Comparison of ENCODE assay signal across 8 mouse cellular contexts in the genomic region with DNA sequence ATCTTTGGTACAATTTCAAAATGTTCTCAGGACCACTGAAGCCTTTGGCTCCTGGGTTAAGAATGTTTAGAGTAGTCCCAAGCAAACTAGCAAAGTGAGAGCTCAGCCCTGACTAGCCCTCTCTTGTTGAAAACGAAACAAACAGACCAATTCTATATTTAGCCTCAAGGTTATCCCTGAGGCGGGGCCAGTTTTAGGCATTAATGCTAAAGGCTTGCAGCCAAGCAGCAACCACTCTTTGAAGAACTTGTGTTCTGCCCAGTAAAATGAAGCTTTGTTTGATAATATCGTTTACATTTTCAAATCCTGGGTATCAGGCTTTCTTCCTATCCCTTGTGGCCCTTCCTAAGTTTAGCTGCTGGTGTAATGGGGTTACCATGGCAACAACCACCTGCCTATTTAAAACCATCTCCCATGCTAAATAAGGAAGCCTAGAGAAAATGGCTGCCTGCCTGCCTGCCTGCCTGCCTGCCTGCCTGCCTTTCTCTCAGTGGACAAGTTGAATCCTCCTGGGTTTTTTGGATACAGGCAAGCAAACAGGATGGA.
A peak's percentile ranks its signal among the peaks of the same experiment; 100 is the strongest.
DNase-seq lines count a peak whose midpoint lies in the region; ATAC-seq lines count a peak whose summit lies in the region.

No protein-coding gene starts in this region.

- peak; percentile 75 for ATAC-seq in forebrain, embryonic 16.5 days
- ATAC-seq in hindbrain, embryonic 16.5 days, result peak; percentile 72
- peak; percentile 65 for ATAC-seq in midbrain, embryonic 13.5 days

- DNase-seq in kidney, postnatal 10 days, result peak; percentile 12
- DNase-seq in kidney, postnatal 25 days, result no peak
- peak; percentile 94 for DNase-seq in R1 (ENCODE audit: low read depth, low spot score)
- DNase-seq in testis, postnatal 10 days (ENCODE audit: low spot score), result peak; percentile 49
- DNase-seq in gastrocnemius, postnatal 36 days, result no peak

- no peaks in the 10 kb centered on the region for H3K9me3 ChIP-seq in forebrain, embryonic 16.5 days (ENCODE audit: control insufficient read depth, low read length)
- H3K9me3 ChIP-seq in hindbrain, embryonic 16.5 days (ENCODE audit: control insufficient read depth, low read length), result no peaks in the 10 kb centered on the region
- no peaks in the 10 kb centered on the region for H3K9me3 ChIP-seq in midbrain, embryonic 13.5 days

- H3K27ac ChIP-seq in forebrain, embryonic 16.5 days (ENCODE audit: low read length), result peak overlapping the region; percentile 34
- H3K27ac ChIP-seq in hindbrain, embryonic 16.5 days (ENCODE audit: low read depth, low read length), result peak overlapping the region; percentile 61; the same call in 1 of the 2 replicates
- peak overlapping the region; percentile 22; the same call in 1 of the 2 replicates for H3K27ac ChIP-seq in midbrain, embryonic 13.5 days

- intact Hi-C loops in gastrocnemius, postnatal 36 days (cut with DNase I), result loop anchor here (5.0 kb wide), 1 partner anchor 103 kb away; no protein-coding TSS in a partner anchor

- peaks cover 22% of the 10 kb centered on the region for H3K4me1 ChIP-seq in forebrain, embryonic 16.5 days (replicated peaks; ENCODE audit: control insufficient read depth, insufficient read depth, low read length)
- peaks cover 16% of the 10 kb centered on the region for H3K4me1 ChIP-seq in hindbrain, embryonic 16.5 days (ENCODE audit: control insufficient read depth, insufficient read depth, low read depth, low read length)
- H3K4me1 ChIP-seq in midbrain, embryonic 13.5 days (replicated peaks), result peaks cover 20% of the 10 kb centered on the region

- H3K27me3 ChIP-seq in forebrain, embryonic 16.5 days (replicated peaks; ENCODE audit: control insufficient read depth, insufficient read depth, low read length), result no peaks in the 10 kb centered on the region
- H3K27me3 ChIP-seq in hindbrain, embryonic 16.5 days (replicated peaks; ENCODE audit: control insufficient read depth, insufficient read depth, low read length), result no peaks in the 10 kb centered on the region
- peaks cover 12% of the 10 kb centered on the region for H3K27me3 ChIP-seq in midbrain, embryonic 13.5 days

- H3K9ac ChIP-seq in forebrain, embryonic 16.5 days (replicated peaks; ENCODE audit: low read depth, low read length), result no peak overlapping the region
- H3K9ac ChIP-seq in hindbrain, embryonic 16.5 days (ENCODE audit: low read depth, low read length), result no peak overlapping the region
- H3K9ac ChIP-seq in midbrain, embryonic 13.5 days (replicated peaks), result no peak overlapping the region

- H3K4me2 ChIP-seq in forebrain, embryonic 16.5 days (ENCODE audit: low read length), result no peak overlapping the region
- no peak overlapping the region for H3K4me2 ChIP-seq in hindbrain, embryonic 16.5 days (ENCODE audit: low read length)
- H3K4me2 ChIP-seq in midbrain, embryonic 13.5 days (replicated peaks), result no peak overlapping the region

- no peak overlapping the region for H3K4me3 ChIP-seq in forebrain, embryonic 16.5 days (replicated peaks; ENCODE audit: low read length)
- H3K4me3 ChIP-seq in hindbrain, embryonic 16.5 days (ENCODE audit: low read length), result no peak overlapping the region
- H3K4me3 ChIP-seq in midbrain, embryonic 13.5 days (replicated peaks), result no peak overlapping the region

- H3K36me3 ChIP-seq in forebrain, embryonic 16.5 days (ENCODE audit: control insufficient read depth, insufficient read depth), result no peaks in the 10 kb centered on the region
- H3K36me3 ChIP-seq in hindbrain, embryonic 16.5 days (ENCODE audit: control insufficient read depth, insufficient read depth, low read length), result no peaks in the 10 kb centered on the region
- no peaks in the 10 kb centered on the region for H3K36me3 ChIP-seq in midbrain, embryonic 13.5 days

- WGBS in forebrain, embryonic 16.5 days, result 6% methylated on average over 3 of the region's 3 CpGs
- 36% methylated on average over 3 of the region's 3 CpGs for WGBS in hindbrain, embryonic 16.5 days
- 35% methylated on average over 3 of the region's 3 CpGs for WGBS in midbrain, embryonic 13.5 days

Comparison
In these comparisons a context has a peak if more than half of its experiments do, and no peak if none do; other contexts are left out.
1. DNase-seq: peak in kidney, postnatal 10 days (single experiment), R1 (single experiment) and testis, postnatal 10 days (single experiment); none in kidney, postnatal 25 days (0 of 2) and gastrocnemius, postnatal 36 days (0 of 2).
2. Peak in every context shown above with its lines, with median percentiles within 50 percentile points of each other: ATAC-seq and H3K27ac ChIP-seq.